Mouse (Mus musculus): ENCODE measurements around the gene Snx21. TPM values are rescaled to one million over a fixed set of nuclear protein-coding genes. Genes with fewer than 3 reads are reported as not detected.

Snx21 gene
- total RNA-seq, 1 experiment = 7.0 TPM

DNA sequence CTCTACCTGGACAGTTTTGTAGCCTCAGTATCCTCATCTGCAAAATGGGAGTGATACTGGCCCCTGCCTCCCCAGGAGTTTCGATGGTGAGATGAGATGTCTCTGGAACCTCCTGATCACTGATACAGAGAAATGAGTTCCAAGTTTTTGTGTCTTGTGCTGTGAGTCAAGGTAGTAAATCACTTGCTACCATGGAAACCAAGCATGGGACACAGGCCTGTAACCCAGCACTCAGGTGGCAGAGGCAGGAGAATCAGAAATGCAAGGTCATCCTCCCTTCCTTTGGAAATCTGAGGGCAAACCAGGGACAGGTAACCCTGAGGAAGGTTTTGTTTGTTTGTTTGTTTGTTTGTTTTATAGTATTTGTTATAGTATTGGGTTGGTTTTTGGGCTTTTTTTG lies 43.5 kb downstream of the Snx21 start:
- in situ Hi-C loops (cut with MboI; ENCODE audit: low sequenced_read_pairs in 2 of 2, unreplicated experiment in 2 of 2) = no loop called here
- H3K4me3 ChIP-seq (ENCODE audit: insufficient read depth in 1 of 2, low read depth in 1 of 2, low read length in 2 of 2, poor library complexity in 1 of 2, severe bottlenecking in 1 of 2) = no peak overlapping the region
- no peak for DNase-seq (ENCODE audit: low read depth, low spot score)
- H3K36me3 ChIP-seq (ENCODE audit: control insufficient read depth, insufficient read depth, low read length, poor library complexity, severe bottlenecking) = peaks cover 39% of the 10 kb centered on the region
- H3K4me1 ChIP-seq (ENCODE audit: control insufficient read depth in 2 of 2, insufficient read depth in 2 of 2, low read length in 2 of 2, poor library complexity in 1 of 2) = peaks cover 6 to 29% of the 10 kb centered on the region in 2 experiments; a peak in 3 of 4 replicates
- peak overlapping the region; percentile 54 for H3K27ac ChIP-seq (ENCODE audit: insufficient read depth, low read depth, low read length, poor library complexity, severe bottlenecking)
- TF ChIP-seq ZC3H11A (IDR thresholded peaks at IDR 0.05; ENCODE audit: borderline replicate concordance, low read depth, low read length) (no peak), ZNF384 (IDR thresholded peaks at IDR 0.05; ENCODE audit: low read depth, low read length) (no peak), HCFC1 (IDR thresholded peaks at IDR 0.05; ENCODE audit: borderline replicate concordance, insufficient read depth, low read length) (no peak), CHD2 (IDR thresholded peaks at IDR 0.05; ENCODE audit: low read depth, low read length) (no peak), MAFK (IDR thresholded peaks at IDR 0.05; ENCODE audit: insufficient read depth, low read depth, low read length) (no peak)
- no peak overlapping the region for H3K9ac ChIP-seq (ENCODE audit: insufficient read depth, low read depth, low read length, poor library complexity, severe bottlenecking)
- no peaks in the 10 kb centered on the region for H3K9me3 ChIP-seq (ENCODE audit: control insufficient read depth, insufficient read depth, low read depth, low read length)

- H3K36me3 ChIP-seq (ENCODE audit: control insufficient read depth, insufficient read depth, low read length, poor library complexity, severe bottlenecking) = peaks cover 29% of the 10 kb centered on the region
- H3K9me3 ChIP-seq (ENCODE audit: control insufficient read depth, insufficient read depth, low read depth, low read length) = no peaks in the 10 kb centered on the region
- no peak for DNase-seq (ENCODE audit: low read depth, low spot score)
- TF ChIP-seq MAFK (IDR thresholded peaks at IDR 0.05; ENCODE audit: insufficient read depth, low read depth, low read length) (no peak), ZC3H11A (IDR thresholded peaks at IDR 0.05; ENCODE audit: borderline replicate concordance, low read depth, low read length) (no peak), ZNF384 (IDR thresholded peaks at IDR 0.05; ENCODE audit: low read depth, low read length) (no peak), HCFC1 (IDR thresholded peaks at IDR 0.05; ENCODE audit: borderline replicate concordance, insufficient read depth, low read length) (no peak), CHD2 (IDR thresholded peaks at IDR 0.05; ENCODE audit: low read depth, low read length) (no peak)
- no peak overlapping the region for H3K4me3 ChIP-seq (ENCODE audit: insufficient read depth in 1 of 2, low read depth in 1 of 2, low read length in 2 of 2, poor library complexity in 1 of 2, severe bottlenecking in 1 of 2)
- in situ Hi-C loops (cut with MboI; ENCODE audit: low sequenced_read_pairs in 2 of 2, unreplicated experiment in 2 of 2) = no loop called here
- no peak overlapping the region for H3K27ac ChIP-seq (ENCODE audit: insufficient read depth, low read depth, low read length, poor library complexity, severe bottlenecking)
- no peak overlapping the region for H3K9ac ChIP-seq (ENCODE audit: insufficient read depth, low read depth, low read length, poor library complexity, severe bottlenecking)
- H3K4me1 ChIP-seq (ENCODE audit: control insufficient read depth in 2 of 2, insufficient read depth in 2 of 2, low read length in 2 of 2, poor library complexity in 1 of 2) = peaks cover 2 to 26% of the 10 kb centered on the region in 2 experiments; a peak in 2 of 4 replicates
Observed at GRCm38 (mm10) chr2:164831029-164831428, 45.4 kb downstream of the Snx21 start.

DNA sequence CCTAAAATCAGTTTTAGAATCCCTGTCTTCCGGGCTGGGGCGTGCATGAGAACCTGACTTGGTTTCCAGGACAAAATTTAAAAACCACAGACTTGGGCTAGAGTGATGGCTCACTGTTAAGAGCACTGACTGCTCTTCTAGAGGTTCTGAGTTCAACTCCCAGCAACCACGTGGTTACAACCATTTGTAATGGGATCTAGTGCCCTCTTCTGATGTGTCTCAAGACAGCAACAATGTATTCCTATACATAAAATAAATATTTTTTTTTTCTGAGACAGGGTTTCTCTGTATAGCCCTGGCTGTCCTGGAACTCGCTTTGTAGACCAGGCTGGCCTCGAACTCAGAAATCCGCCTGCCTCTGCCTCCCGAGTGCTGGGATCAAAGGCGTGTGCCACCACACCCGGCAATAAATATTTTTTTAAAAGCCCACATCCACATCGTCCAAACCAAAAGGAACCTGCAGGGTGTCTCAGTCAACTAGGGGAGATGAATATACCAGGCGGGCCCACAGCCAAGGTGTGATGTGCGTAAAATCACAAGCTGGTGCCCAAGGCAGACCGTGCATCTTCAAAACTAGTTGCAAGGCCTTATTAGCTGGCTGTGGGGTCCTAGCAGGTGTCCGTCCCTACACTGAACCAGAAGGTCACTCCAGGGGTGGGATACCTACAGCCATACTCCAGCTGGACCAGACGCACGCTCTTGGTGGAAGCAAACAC lies 46.6 kb downstream of the Snx21 start:
- no peak overlapping the region for H3K27ac ChIP-seq (ENCODE audit: insufficient read depth, low read depth, low read length, poor library complexity, severe bottlenecking)
- in situ Hi-C loops (cut with MboI; ENCODE audit: low sequenced_read_pairs in 2 of 2, unreplicated experiment in 2 of 2) = no loop called here
- peak overlapping the region; percentile 75 to 78; a peak in 3 of 4 replicates for H3K4me3 ChIP-seq (ENCODE audit: insufficient read depth in 1 of 2, low read depth in 1 of 2, low read length in 2 of 2, poor library complexity in 1 of 2, severe bottlenecking in 1 of 2)
- peaks cover 2 to 24% of the 10 kb centered on the region in 2 experiments; a peak in 2 of 4 replicates for H3K4me1 ChIP-seq (ENCODE audit: control insufficient read depth in 2 of 2, insufficient read depth in 2 of 2, low read length in 2 of 2, poor library complexity in 1 of 2)
- H3K36me3 ChIP-seq (ENCODE audit: control insufficient read depth, insufficient read depth, low read length, poor library complexity, severe bottlenecking) = peaks cover 26% of the 10 kb centered on the region
- DNase-seq (ENCODE audit: low read depth, low spot score) = no peak
- TF ChIP-seq HCFC1 (IDR thresholded peaks at IDR 0.05; ENCODE audit: borderline replicate concordance, insufficient read depth, low read length) = no peak
- TF ChIP-seq ZC3H11A (IDR thresholded peaks at IDR 0.05; ENCODE audit: borderline replicate concordance, low read depth, low read length) = no peak
- TF ChIP-seq MAFK (IDR thresholded peaks at IDR 0.05; ENCODE audit: insufficient read depth, low read depth, low read length) = no peak
- no peak for TF ChIP-seq CHD2 (IDR thresholded peaks at IDR 0.05; ENCODE audit: low read depth, low read length)
- no peak for TF ChIP-seq ZNF384 (IDR thresholded peaks at IDR 0.05; ENCODE audit: low read depth, low read length)
- H3K9ac ChIP-seq (ENCODE audit: insufficient read depth, low read depth, low read length, poor library complexity, severe bottlenecking) = peak overlapping the region; percentile 62; the same call in 1 of the 2 replicates
- no peaks in the 10 kb centered on the region for H3K9me3 ChIP-seq (ENCODE audit: control insufficient read depth, insufficient read depth, low read depth, low read length)

GRCm38 (mm10) chr2:164832748-164833301 lies 47.2 kb downstream of the Snx21 start, which contains the start of gene Ctsa:
TSS of gene Ctsa (plus strand) at chr2:164832873.
- no peak for TF ChIP-seq CHD2 (IDR thresholded peaks at IDR 0.05; ENCODE audit: low read depth, low read length)
- 0 out of 2 replicates have a peak, but pooled peaks have one; percentile 33 for TF ChIP-seq HCFC1 (IDR thresholded peaks at IDR 0.05; ENCODE audit: borderline replicate concordance, insufficient read depth, low read length)
- H3K9me3 ChIP-seq (ENCODE audit: control insufficient read depth, insufficient read depth, low read depth, low read length) = no peaks in the 10 kb centered on the region
- peaks cover 21% of the 10 kb centered on the region for H3K36me3 ChIP-seq (ENCODE audit: control insufficient read depth, insufficient read depth, low read length, poor library complexity, severe bottlenecking)
- peak within 1 kb of the TSS; percentile 75 to 78 for H3K4me3 ChIP-seq (ENCODE audit: insufficient read depth in 1 of 2, low read depth in 1 of 2, low read length in 2 of 2, poor library complexity in 1 of 2, severe bottlenecking in 1 of 2)
- 0 out of 2 replicates have a peak within 1 kb of the TSS, but pooled peaks have one; percentile 0 for H3K27ac ChIP-seq (ENCODE audit: insufficient read depth, low read depth, low read length, poor library complexity, severe bottlenecking)
- peak within 1 kb of the TSS; percentile 75 for H3K9ac ChIP-seq (ENCODE audit: insufficient read depth, low read depth, low read length, poor library complexity, severe bottlenecking)
- in situ Hi-C loops (cut with MboI; ENCODE audit: low sequenced_read_pairs in 2 of 2, unreplicated experiment in 2 of 2) = no loop called here
- H3K4me1 ChIP-seq (ENCODE audit: control insufficient read depth in 2 of 2, insufficient read depth in 2 of 2, low read length in 2 of 2, poor library complexity in 1 of 2) = peaks cover 2 to 17% of the 10 kb centered on the region in 2 experiments; a peak in 2 of 4 replicates
- no peak for DNase-seq (ENCODE audit: low read depth, low spot score)
